Mouse (Mus musculus) embryo, embryonic 10.5 days (tissue): Measurements from ENCODE around the gene Slc5a10.
"Not testable (repeated sequence)": the region's sequence is repeated elsewhere in the genome, so short reads cannot be mapped to it uniquely, and the experiment has no call there.

Source experiments
- DNase-seq: peaks from one replicate; pipeline ENCODE4 v3.0.0-alpha.2; 2015; ENCODE audit warnings: low spot score

Slc5a10 gene

DNA sequence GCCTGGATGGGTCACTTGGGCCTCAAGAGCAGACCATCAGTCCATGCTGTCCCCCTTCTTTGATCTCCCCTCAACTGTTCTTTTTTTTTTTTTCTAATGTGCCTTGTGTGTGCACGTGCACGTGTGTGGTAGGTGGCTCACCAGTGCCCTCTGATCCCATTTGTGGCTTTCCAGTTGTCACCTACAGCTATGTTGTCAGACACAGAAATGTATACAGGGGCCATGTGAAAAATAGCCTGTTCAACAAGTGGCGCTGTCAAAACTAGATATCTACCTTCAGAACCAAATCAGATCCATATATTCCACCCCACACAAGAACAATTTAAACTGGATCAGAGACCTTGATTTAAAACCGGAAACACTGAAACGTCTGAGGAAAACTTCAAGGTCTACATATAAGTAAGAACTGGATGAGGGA, 71.5 kb downstream of the Slc5a10 start:
- no peak for DNase-seq

DNA sequence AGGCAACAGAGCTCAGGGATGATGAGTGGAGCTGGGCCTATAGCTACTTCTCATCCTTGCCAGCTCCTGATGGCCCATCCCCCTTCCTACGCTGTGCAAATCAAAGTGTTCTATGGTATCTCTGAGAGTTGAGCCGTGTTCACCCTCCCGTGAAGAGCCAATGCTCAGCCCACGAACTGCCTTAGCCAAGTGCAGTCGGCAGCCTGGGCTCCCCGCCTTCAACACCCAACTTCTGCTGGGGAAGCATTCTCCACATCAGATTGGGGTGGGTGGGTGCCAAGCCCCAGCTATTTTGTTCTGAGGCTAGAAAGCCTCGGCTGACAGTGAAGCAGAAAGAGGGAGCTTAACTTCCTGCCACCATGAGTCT, 71.9 kb downstream of the Slc5a10 start:
- DNase-seq: no peak

DNA sequence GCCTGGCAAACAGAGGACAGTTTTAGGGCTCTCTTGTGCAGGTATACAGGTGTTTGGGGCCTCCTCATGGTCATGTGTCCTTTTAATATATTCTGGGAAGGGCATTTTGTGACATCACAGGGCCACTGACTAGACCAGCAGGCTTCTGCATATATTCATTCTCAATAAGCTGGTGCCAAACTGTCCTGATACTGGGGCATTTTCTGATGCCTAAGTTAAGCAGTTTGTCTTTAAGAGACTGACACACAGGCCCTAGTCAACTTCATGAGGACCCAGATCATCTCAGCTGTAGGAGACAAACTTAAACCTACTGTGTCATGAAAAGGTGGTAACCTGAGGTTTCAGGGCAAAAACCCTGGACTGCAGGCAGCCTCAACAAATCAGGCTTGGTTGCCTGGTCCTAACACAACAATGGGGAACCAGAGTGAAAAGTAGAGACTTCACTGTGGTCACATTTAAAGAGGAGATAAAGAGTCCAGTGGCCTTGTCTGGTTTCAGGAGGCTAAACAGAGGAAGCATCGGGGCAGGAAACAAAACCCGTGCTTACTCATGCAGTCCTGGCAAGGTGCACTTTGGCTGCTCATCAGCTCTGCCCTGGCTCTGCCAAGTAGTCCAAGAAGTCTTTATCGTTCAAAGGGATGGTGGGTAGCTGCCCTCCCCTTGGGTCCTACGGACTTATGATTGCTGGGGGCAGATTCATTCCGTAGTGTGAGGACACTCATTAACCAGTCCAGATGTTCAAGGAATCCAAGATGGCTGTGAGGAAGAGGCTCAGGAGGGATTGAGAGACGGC, 72.5 kb downstream of the Slc5a10 start:
- no peak for DNase-seq

DNA sequence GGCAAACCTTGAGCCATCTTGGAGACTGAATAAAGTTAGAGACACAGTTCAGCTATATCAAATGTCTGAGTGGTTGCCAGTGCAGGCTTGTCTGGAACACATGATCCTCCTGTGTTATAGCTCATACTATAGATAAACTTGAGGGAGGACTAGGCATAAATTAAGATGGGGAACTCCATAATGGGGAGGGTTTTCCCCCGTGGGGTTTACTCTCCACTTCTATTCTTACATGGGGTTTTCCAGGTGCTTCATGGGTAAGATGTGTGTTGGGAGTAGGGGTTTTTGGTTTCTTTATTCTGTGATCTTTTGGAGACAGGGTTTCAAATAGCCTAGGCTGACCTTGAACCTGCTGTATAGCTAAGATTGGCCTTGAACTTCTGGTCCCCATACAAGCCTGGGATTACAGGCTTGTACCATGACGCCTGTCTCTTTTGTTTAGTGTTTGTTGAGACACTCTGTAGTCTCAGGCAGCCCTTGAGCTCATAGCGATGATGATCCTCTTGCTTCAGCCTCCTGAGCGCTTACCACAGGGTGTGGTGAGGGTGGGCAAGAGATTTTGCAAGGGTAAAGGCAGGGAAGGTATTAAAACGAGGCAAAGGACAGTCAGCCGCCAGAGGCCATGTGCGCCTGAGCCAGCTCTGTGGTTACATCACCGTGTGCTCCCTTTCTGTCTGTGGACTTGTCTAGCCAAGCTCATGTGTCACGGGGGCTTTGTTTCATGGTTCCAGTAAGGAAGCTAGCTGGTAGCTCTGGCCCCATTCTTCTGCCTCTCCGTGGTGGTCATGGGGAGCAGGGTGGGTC, 73.3 kb downstream of the Slc5a10 start:
- no peak for DNase-seq

DNA sequence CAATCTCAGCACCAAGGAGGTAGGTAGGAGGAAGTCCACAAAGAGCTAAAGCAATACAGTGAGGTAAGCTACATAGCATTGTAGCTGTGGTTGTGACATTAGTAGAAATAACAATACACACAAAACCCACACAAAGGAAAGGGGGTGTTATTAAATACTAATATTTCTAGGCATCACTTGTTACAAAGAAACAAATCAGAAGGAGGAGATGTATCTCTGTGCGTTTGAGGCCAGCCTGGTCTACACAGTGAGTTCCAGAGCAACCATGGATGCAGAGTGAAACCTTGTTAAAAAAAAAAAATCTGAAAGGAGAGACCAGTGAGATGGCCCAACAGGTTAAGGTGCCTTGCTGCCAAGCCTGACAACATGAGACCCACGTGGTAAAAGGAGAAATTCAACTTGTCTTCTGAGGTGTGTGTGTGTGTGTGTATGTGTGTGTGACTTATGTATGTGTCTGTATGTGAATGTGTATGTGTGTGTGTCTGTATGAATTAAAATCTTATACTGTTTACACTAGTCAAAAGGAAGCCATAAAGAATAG, 74.1 kb downstream of the Slc5a10 start:
- no peak for DNase-seq

DNA sequence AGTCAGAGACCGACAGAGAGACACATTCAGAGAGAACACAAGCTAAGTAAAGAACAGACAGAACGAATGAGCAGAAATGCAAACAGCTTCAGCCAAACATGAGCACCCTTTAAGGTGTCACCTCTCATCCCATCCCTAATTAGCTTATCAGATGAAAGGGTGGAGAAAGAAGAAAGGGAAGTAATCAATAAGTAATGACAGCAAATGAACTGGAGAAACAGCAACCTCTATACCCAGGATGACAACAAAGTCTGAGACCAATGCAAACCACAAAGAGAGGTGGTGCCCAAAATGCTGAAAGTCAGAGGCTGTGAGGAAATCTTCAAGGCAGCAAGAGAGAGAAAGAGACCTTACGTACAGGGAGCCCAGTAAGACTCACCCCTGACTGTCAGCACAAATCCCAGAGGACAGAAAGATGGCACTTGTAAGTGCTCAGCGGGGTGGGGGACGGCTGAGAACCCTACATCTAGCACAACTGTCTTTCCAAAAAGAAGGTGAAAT, 75.2 kb downstream of the Slc5a10 start:
- DNase-seq: no peak

DNA sequence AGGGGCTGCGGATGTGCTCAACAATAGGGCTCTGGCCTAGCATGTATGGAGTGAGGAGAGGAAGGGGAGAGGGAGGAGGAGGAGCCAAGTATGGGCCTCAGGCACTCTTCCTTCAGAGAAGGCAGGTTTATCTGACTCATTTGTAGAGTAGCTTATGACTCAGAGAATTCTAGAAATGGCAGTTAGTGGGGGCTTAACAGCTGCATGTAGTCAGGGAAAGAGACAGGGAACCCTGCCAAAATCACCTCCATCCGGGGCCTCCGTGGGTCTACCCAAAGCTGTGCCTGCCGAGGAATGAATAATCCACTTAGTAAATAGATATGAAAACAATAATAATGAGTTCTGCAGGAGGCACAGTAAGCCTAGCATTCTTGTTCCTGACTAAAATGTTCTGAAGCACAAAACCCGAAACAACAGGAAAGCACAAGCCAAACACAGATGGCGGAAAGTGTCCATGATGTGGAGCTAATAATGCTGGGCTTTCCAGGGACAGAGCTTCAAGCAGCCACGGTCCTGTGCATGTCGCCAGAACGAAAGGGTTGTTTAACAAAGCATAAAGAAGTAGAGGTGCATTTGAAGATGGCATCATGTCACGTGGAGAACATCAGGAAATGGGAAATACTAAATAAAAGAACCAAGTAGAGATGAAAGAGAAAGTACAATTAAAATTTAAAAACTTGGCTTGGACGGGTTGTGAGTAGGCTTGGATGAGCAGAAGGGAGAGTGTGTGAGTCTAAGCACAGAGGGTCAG, 75.9 kb downstream of the Slc5a10 start:
- DNase-seq: no peak

DNA sequence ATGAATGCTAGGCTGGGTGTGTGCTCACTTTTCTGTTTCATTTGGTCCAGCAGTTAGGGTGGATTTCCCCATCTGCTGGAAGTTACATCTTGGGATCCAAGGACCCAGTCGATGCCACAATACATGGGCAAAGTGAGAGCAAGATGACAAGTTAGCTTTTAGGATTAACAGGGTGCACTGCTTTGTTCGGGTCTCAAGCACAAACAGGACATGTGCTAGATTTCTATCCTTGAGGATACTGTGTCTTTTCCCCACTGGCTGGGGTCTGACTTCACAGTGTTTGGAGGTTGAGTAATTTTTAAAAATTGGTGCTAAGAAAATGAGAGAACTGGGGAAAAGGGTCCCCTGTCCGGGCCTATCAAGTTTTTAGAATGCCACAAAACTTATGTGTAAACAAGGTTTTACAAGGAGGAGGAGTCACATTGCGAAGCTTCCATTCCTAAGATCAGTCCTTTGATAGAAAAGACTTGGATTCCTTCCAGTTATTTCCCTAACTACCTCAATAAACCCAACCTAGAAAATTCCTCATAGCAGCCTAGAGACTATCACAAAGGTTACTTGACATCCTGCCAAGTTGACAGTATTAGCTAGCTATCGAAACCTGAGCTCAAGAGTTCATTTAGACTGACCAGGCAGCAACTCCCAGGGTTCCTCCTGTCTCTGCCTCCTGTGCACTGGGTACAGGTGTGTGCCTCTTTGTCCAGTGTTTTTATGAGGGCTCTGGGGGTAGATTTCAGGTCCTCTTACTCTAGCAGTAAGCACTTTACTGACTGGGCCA, 77.3 kb downstream of the Slc5a10 start:
- no peak for DNase-seq

DNA sequence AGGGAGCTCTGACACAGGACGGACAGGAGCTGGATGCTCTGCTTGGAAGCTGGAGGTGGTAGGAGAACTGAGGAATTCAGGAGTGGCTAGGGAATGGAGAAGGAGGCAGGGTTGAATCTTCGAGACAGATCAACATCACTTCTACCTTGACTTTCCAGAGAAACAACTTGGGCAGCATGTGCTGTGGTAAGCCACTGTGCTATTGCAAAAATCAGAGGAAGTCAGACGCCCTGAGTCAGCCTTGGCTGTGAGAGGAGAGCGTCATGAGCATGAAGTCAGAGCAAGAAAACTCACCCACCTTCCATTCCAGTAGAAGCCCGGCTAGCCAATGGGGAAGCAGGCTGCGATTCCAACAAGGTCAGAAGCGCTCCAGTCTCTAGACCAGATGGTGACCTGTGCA, 78.5 kb downstream of the Slc5a10 start:
- DNase-seq: no peak

DNA sequence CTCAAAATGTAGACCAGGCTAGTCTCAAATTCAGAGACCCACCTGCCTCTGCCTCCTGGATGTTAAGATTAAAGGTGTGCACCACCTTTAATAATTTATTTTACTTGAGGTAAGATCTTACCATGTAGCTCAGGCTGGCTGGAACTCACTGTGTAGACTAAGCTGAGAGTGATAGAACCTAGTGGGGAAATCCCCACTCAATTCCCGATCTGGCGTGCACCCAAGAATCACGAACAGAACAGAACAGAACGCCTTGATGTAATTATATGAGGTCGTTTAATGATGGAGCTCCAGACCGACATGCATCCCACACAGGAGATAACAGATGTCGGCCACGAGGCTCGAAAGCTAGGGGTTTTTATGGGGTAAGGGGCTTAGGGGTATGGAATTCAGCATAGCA, 80.0 kb downstream of the Slc5a10 start:
- not testable (repeated sequence) for DNase-seq

DNA sequence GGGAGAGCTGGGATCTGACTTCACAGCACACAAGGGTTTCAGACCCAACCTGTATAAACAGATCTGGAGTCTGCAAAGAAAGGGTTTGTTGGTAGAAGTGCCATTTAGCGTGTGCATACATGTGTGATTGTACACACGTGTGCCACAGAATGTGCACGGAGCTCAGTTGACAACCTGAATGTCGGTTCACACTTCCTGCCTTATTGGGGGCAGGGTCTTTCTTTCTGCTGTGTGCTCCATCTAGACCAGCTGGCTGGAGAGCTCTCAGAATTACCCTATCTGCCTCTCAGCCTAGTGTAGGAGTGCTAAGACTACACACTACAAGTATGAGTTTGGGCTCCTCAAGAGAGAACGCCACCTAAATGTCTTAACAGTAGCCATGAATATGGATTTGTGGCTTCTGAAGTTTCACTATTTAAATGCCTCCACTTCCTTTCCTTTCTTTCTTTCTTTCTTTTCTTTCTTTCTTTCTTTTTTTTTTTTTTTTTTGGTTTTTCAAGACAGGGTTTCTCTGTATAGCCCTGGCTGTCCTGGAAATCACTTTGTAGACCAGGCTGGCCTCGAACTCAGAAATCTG, 80.9 kb downstream of the Slc5a10 start:
- DNase-seq: no peak

DNA sequence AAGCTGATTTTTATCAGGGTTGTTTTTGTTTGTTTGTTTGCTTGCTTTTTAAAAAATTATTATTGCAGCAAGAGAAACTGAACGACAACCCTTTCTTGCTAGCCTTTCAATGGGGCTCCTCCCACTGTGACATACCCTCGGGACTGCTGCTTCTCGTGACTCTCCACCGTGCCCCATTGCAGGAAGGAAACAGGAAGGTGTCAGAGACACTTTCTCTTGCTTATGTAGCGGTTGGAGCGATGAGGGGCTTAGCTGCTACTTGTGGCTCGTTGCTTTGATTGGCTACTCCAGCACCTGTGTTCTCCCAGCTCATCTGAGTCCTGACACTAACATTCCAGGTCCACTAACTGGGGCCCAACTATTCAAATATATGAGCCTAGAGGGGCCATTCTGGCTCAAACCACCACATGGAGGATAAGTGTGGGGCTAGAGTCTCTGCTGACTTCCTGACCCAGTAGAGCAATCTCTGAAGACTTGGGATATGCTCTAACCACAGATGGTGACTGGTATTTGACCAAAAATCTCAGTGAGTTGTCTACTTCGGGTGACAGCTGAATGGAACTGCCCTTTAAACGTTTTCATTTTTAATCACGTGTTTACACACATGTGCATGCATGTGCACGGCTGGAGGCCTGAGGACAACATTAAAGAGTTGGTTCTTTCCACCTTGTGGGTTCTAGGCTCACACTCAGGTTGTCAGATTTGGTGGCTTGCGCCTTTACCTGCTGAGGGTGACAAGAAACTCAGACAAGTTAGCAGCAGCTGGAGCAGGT, 81.7 kb downstream of the Slc5a10 start:
- no peak for DNase-seq

DNA sequence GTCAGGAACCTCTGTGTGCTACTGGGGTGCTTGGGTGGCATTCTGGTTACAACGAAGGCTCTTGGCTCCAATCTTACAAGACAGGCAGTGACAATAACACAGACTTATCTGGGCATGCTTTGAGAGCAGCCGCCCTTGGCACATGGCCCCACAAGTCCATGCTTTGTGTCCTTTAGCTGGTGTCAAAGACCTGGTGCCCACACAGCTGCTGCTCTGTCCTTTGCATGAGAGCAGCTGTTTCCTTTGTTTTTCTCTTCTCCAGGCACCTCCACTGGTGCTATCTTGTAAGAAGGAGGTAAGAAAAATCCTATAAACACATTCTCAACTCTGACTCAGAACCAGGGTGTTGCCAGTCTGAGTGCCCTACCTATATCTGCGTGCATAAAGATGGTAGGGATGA, 82.8 kb downstream of the Slc5a10 start:
- no peak for DNase-seq

DNA sequence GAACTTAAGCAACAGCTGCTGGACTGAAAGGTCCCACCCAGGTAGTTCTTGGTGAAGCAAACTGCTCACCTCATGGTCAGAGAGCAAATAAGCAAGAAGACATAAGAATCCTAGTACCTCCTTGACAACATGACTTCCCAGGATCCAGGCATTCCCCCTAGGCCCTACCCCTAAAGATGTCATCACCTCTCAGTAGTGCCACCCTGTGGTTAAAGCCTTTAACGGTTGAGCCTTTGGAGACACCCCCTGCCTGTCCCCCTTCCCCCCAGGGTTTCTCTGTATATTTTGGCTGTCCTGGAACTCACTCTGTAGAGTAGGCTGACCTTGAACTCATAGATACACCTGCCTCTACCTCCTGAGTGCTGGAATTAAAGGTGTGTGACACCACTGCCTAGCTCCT, 83.2 kb downstream of the Slc5a10 start:
- no peak for DNase-seq

DNA sequence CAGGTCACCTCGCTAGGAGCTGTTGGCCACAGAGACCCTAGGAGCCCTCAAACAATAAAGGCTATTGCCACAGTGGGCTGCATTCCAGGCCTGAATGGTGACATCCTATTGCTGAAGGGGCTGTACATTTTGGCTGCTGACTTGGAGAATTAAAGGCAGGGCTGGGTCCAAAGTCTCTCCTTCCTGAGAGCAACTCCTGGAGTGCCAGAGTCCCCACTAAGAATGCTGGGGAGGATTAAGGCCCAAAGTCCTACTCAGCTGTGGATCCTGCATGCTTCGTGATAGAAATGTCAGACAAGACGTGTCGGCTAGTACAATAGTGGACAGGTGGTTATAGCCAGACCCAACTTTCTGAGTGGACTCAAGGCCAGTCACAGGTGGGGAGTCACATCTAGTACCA, 84.3 kb downstream of the Slc5a10 start:
- not testable (repeated sequence) for DNase-seq

DNA sequence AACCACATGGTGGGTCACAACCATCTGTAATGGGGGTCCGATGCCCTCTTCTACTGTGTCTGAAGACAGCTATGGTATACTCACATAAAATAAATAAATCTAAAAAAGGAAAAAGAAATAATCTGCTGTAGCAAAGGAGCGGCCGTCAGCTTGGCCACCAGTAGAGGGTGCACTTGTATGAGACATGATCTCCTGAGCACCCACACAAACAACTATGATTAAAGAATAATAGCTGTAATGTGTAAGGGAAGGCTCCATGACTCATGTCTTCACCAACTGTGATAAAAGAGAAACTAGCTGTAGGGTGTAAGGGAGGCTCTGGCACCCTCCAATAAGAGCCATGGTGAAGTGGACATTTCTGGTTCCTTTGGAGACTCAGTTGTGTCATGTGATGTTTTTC, 91.0 kb downstream of the Slc5a10 start:
- peak; percentile 29 for DNase-seq

DNA sequence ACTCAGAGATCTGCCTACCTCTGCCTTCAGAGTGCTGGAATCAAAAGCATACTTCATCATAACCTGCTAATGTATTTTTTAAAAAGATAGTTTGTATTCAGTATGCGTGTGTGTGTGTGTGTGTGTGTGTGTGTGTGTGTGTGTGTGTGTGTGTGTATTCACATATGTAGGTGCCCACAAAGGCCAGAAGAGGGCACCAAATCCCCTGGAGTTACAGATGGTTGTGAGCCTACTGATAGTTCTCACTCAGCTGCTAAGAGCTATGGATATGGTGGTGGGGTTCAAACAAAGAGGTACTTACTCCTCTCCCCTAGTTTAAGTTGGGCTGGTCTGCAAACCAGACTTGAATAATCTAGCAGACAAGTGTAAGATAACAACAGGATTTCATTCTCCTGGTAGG, 94.1 kb downstream of the Slc5a10 start:
- no peak for DNase-seq

DNA sequence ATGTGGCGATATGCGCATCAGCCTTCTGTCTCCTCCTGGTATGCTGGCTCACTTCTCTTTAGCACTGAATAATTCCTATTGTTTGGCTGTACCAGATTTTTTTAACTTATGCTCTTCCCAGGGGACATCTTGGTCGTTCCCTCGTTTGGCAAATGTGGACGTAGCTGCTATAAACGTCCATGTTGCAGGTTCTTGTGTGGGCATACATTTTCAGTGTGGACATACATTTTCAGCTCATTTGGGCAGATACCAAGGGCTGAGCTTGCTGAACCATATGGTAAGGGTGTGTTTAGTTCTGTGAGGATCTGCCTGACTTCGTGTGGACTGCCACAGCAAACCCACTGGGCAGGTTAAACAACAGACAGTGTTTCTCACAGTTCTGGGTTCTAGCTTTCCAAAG, 95.5 kb downstream of the Slc5a10 start:
- DNase-seq: no peak
